Mouse (Mus musculus): ENCODE data around the gene Skint2.

Skint2 gene

GRCm38 (mm10) chr4:112556894-112557293 lies at the start of gene Skint2:
Gene Skint2, plus strand, starts transcription at chr4:112557194.
- DNase-seq (ENCODE audit: low spot score) = no peak

Measured in urinary bladder, postnatal 14 days (tissue).